Mouse (Mus musculus) limb, embryonic 13.5 days (tissue): ENCODE data around the gene Hoxc5. TPM values are rescaled to one million over a fixed set of nuclear protein-coding genes. Genes with fewer than 3 reads are reported as not detected.

ENCODE experiments used
- ATAC-seq: fragments of 200-750 bp; cut with Nextera tagmentation; 2 replicates; pipeline ENCODE4 v1.8.0; 2017; ENCODE audit warnings: low read depth, moderate number of reproducible peaks, moderate TSS enrichment; ENCODE audit not compliant: low FRiP score
- H3K27ac ChIP-seq: fragments of 300-500 bp; sonication (generic); 2 replicates; pipeline ENCODE4 v1.5.1; 2015; ENCODE audit warnings: inconsistent platforms, mild to moderate bottlenecking, moderate library complexity
- H3K27me3 ChIP-seq: fragments of 300-500 bp; sonication (generic); 2 replicates; pipeline ENCODE4 v1.6.1; 2015; ENCODE audit warnings: mild to moderate bottlenecking, inconsistent platforms
- H3K36me3 ChIP-seq: fragments of 300-500 bp; sonication (generic); 2 replicates; pipeline ENCODE4 v1.6.1; 2015; ENCODE audit warnings: inconsistent platforms, mild to moderate bottlenecking, moderate library complexity
- H3K4me1 ChIP-seq: fragments of 300-500 bp; sonication (generic); 2 replicates; pipeline ENCODE4 v1.6.1; 2015; ENCODE audit warnings: inconsistent platforms
- H3K4me2 ChIP-seq: fragments of 300-500 bp; sonication (generic); replicated peaks from 2 replicates; pipeline ENCODE4 v1.6.1; 2015; ENCODE audit warnings: inconsistent platforms, mild to moderate bottlenecking, moderate library complexity
- H3K4me3 ChIP-seq: fragments of 300-500 bp; sonication (generic); 2 replicates; pipeline ENCODE4 v1.5.1; 2015; ENCODE audit warnings: moderate library complexity, mild to moderate bottlenecking, inconsistent platforms
- H3K9ac ChIP-seq: fragments of 300-500 bp; sonication (generic); 2 replicates; pipeline ENCODE4 v1.6.1; 2015; ENCODE audit warnings: mild to moderate bottlenecking, inconsistent platforms
- H3K9me3 ChIP-seq: fragments of 300-500 bp; sonication (generic); 2 replicates; pipeline ENCODE4 v1.6.1; 2016; ENCODE audit warnings: inconsistent platforms
- WGBS: fragments of 180-500 bp; shearing (Covaris S2); methylation state at CpG from one replicate; pipeline ENCODE4 v1.1.7; 2015; 5-methylcytosine and 5-hydroxymethylcytosine counted together
- polyA plus RNA-seq: library from polyadenylated mRNA; unstranded; fragments of >200 nt; fragmentation: Nextera tagmentation; extraction: Ambion mirVana; gene quantifications from 2 replicates; pipeline ENCODE4 v1.2.1, GENCODE M21; 2015

The Hoxc5 gene
- polyA plus RNA-seq, 1 experiment from 2014 or later, result 5.2 TPM

DNA sequence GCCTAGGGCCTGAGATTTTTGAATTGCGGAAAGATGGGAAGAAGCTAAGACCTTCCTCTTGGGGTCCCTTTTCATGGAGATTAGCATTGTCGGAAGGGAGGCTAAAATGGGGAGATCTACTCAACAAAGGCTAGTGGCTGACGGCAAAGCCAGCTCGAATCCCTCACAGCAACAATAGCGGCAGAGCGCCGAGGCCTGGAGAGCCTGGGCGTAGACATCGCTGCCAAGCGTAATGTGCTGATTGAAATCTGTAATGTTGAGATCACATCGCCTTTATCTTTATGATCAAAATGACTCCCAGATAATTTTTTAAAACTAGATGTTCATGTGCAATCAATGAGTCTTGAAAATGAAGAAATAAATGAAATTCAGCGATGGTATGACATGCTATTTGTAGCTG is 32.8 kb upstream of the Hoxc5 start:
- ATAC-seq, result no peak
- peak overlapping the region; percentile 43; the same call in 1 of the 2 replicates for H3K4me2 ChIP-seq
- peaks cover 99% of the 10 kb centered on the region for H3K27me3 ChIP-seq
- H3K36me3 ChIP-seq, result no peaks in the 10 kb centered on the region
- no peak overlapping the region for H3K9ac ChIP-seq
- H3K27ac ChIP-seq, result no peak overlapping the region
- peak overlapping the region; percentile 23; the same call in 1 of the 2 replicates for H3K4me3 ChIP-seq
- H3K9me3 ChIP-seq, result no peaks in the 10 kb centered on the region
- 5% methylated on average over 12 of the region's 12 CpGs for WGBS
- H3K4me1 ChIP-seq, result peaks cover 11% of the 10 kb centered on the region; the same call in 1 of the 2 replicates

DNA sequence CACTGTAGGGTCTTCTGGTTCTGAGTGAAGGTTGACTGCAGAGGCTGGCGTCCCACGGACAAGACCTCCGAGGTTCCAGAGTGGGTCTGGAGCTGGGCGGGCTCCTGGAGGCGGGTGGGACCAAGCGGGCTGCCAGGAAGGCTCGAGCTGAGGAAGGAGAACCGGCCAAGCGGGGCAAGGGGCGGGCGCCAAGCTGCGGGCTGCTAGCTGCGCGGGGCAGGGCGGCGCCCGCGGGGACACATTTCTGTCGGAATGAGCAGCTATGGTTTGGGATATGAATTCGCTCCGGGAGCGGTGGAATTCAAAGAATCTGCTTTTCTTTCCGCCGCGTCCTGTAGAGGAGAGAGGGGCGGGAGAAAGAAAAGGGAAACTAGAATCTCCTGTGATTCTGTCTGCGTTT is 32.3 kb upstream of the Hoxc5 start:
- no peaks in the 10 kb centered on the region for H3K9me3 ChIP-seq
- peak overlapping the region; percentile 23 for H3K4me3 ChIP-seq
- peak overlapping the region; percentile 43 for H3K4me2 ChIP-seq
- peaks cover 15% of the 10 kb centered on the region; the same call in 1 of the 2 replicates for H3K4me1 ChIP-seq
- no peaks in the 10 kb centered on the region for H3K36me3 ChIP-seq
- H3K9ac ChIP-seq, result no peak overlapping the region
- peaks cover 99% of the 10 kb centered on the region for H3K27me3 ChIP-seq
- no peak for ATAC-seq
- WGBS, result 2% methylated on average over 27 of the region's 27 CpGs
- H3K27ac ChIP-seq, result no peak overlapping the region

DNA sequence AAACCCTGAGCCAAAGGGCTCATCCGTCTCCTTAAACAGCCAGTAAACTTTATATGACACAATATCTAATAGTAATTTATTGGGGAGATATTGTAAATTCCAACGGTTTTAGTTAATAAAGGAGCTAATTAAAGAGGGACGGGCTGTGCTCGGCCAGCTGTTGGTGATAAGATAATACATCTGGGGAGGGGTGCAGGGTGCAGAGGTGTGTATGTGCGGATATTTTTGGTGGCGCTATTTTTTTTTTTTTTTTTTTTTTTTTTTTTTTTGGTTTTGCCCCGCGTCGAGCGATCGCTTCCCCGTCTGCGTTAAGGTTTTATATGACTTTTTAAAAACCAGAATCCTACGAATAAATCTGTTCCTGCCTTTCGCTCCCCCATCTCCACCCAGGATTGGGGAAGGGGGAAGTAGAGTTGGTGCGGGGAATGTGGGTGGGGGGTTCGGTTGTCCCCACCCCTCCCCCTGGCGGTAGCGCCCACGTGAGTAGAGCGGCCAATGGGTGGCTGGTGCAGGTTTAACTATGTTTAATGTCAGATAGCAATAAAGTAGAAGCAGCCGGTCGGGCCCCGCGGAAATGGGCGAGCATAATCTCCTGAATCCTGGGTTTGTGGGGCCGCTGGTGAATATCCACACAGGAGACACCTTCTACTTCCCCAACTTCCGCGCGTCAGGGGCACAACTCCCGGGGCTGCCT is 30.8 kb upstream of the Hoxc5 start, which contains the start of gene Hoxc12:
Hoxc12 (plus strand) TSS at position 479 of the 694 bp plus-strand sequence.
- H3K27me3 ChIP-seq, result peaks cover 99% of the 10 kb centered on the region
- H3K4me1 ChIP-seq, result peaks cover 15% of the 10 kb centered on the region; the same call in 1 of the 2 replicates
- peak within 1 kb of the TSS; percentile 54 for H3K9ac ChIP-seq
- no peak within 1 kb of the TSS for H3K27ac ChIP-seq
- ATAC-seq, result 0 out of 2 replicates have a peak, but pooled peaks have one; percentile 5
- no peaks in the 10 kb centered on the region for H3K9me3 ChIP-seq
- no peaks in the 10 kb centered on the region for H3K36me3 ChIP-seq
- peak within 1 kb of the TSS; percentile 43 for H3K4me2 ChIP-seq
- H3K4me3 ChIP-seq, result peak within 1 kb of the TSS; percentile 29
- under 1% methylated on average over 31 of the region's 31 CpGs for WGBS

DNA sequence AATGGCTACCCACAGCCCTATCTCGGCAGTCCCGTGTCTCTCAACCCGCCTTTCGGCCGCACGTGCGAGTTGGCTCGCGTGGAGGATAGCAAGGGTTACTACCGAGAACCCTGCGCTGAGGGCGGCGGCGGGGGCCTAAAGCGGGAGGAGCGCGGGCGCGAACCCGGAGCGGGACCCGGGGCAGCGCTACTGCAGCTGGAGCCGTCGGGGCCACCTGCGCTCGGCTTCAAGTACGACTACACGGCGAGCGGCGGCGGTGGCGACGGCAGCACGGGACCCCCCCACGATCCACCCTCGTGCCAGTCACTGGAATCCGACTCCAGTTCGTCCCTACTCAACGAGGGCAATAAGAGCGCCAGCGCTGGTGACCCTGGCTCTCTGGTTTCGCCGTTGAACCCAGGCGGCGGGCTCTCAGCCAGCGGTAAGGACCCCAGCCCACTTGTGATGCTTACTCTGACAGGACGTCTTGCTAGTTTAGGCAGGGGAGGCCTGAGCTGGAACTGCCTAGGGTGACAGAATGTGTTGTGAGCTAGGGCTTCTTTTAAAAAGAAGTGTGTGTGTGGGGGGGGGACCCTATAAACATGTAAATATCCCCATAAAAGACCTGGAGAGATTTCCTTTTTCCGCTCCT is 30.1 kb upstream of the Hoxc5 start:
- H3K27me3 ChIP-seq, result peaks cover 99% of the 10 kb centered on the region
- peak overlapping the region; percentile 29 for H3K4me3 ChIP-seq
- H3K9me3 ChIP-seq, result no peaks in the 10 kb centered on the region
- WGBS, result under 1% methylated on average over 50 of the region's 50 CpGs
- H3K4me1 ChIP-seq, result peaks cover 10% of the 10 kb centered on the region; the same call in 1 of the 2 replicates
- peak overlapping the region; percentile 54 for H3K9ac ChIP-seq
- no peaks in the 10 kb centered on the region for H3K36me3 ChIP-seq
- peak overlapping the region; percentile 43 for H3K4me2 ChIP-seq
- 0 out of 2 replicates have a peak, but pooled peaks have one; percentile 7 for ATAC-seq
- H3K27ac ChIP-seq, result no peak overlapping the region

DNA sequence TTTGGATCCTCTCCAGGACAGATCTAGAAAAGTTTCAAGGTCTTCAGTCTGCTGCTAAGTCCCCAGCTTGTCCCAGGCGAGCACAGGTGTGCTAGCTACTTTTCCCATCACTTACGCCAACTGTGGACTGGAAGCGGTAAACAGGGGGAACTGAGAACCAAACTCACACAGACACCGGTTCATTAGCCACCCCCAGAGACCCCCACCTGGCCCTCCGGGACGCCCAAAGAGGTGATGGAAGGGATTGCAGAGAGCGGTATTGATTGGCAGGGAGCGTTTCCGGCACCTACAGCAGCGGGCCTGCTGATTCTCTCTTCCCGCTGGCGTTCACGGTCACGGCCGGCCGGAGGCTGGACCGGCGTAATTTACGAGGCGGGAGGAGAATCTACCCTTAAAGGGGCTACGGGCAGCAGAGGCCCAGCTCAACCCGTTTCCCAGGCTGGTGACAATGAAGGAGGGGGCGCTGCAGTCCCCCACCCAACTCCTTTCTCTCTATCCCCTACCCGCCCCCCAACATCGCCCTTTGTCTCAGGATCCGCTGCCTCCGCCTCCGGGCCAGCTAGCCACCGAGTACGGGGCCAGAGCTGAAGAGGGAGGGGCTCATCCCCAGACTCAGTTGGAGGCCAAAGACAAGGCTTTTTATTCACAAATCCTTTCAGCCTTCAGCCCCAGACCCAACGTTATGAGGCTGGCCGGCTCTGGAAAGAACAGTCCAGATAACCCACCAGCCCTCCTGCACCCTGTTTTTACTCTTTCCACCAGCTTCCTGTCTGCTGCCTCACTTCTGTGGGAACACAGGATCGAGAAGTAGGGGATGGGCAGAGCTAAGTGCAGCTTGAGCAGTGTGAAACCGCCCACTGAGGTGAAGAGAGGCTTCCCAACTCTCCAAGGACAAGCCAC is 27.7 kb upstream of the Hoxc5 start:
- peak overlapping the region; percentile 29 for H3K4me3 ChIP-seq
- peak overlapping the region; percentile 49 for H3K4me2 ChIP-seq
- no peak for ATAC-seq

DNA sequence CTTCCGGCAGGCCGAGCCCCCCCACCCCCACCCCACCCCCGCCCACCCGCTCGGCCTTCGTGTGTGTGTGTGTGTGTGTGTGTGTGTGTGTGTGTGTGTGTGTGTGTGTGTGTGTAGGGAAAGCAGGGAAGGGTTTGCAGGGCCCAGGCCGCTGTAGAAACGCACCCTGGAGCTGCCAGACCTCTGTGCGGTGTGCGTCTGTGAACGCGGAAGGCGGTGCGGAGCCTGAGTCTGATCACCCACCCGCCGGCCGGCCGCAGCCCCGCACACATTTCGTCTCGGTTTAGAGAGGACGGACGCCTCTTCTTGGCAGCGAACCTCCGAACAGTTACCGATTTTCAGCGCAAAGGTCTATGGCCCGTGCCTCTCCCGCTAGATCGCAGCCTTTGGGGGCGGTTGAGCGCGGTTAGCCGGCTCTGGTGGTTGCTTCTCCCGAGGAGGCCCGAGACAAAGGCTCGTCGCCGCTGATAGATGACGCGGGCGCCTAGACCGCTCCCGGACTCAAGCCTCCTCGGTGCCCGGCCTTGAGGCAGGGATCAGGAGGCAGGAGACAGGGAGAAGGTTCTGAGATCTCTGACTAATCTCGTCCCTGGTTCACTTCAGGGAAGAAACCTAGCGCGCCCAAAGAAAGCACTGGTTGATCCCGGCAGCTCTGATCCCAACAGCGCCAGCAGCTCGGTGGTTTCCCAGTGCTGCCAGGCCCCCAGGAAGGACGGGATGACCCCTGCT is 24.3 kb upstream of the Hoxc5 start:
- H3K4me2 ChIP-seq, result peak overlapping the region; percentile 64
- H3K4me3 ChIP-seq, result peak overlapping the region; percentile 38
- H3K36me3 ChIP-seq, result no peaks in the 10 kb centered on the region
- H3K9me3 ChIP-seq, result no peaks in the 10 kb centered on the region
- H3K27me3 ChIP-seq, result peaks cover 99% of the 10 kb centered on the region
- H3K27ac ChIP-seq, result no peak overlapping the region
- peak; percentile 38; the same call in 1 of the 2 replicates for ATAC-seq
- WGBS, result under 1% methylated on average over 53 of the region's 53 CpGs
- 0 out of 2 replicates have a peak, but pooled peaks cover 12% of the 10 kb centered on the region for H3K4me1 ChIP-seq
- H3K9ac ChIP-seq, result peak overlapping the region; percentile 67

More for the DNA sequence above, 27.7 kb upstream of the Hoxc5 start:
- Histone ChIP-seq H3K4me1 (peaks cover 16% of the 10 kb centered on the region; the same call in 1 of the 2 replicates), H3K36me3 (no peaks in the 10 kb centered on the region), H3K9ac (peak overlapping the region; percentile 31; the same call in 1 of the 2 replicates), H3K27ac (no peak overlapping the region), H3K9me3 (no peaks in the 10 kb centered on the region), H3K27me3 (peaks cover 98% of the 10 kb centered on the region)
- WGBS, result 3% methylated on average over 33 of the region's 34 CpGs

DNA sequence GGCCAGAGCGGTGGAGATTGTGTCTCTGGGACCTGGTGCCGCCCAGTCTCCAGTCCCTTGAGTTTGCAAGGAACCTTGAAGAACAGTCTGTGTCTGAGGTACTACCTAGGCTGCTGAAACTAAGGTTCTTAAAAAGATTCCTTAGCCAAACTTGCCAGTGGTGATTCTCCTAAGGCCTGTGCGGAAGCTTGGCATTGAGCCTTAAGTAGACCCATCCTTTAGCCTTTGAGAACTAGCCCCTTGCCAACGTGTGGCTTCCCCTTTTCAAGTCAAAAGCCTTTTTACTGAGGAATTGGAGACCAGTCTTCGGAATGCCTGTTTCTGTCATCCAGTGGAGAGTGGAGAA is 23.8 kb upstream of the Hoxc5 start:
- peak overlapping the region; percentile 64 for H3K4me2 ChIP-seq

DNA sequence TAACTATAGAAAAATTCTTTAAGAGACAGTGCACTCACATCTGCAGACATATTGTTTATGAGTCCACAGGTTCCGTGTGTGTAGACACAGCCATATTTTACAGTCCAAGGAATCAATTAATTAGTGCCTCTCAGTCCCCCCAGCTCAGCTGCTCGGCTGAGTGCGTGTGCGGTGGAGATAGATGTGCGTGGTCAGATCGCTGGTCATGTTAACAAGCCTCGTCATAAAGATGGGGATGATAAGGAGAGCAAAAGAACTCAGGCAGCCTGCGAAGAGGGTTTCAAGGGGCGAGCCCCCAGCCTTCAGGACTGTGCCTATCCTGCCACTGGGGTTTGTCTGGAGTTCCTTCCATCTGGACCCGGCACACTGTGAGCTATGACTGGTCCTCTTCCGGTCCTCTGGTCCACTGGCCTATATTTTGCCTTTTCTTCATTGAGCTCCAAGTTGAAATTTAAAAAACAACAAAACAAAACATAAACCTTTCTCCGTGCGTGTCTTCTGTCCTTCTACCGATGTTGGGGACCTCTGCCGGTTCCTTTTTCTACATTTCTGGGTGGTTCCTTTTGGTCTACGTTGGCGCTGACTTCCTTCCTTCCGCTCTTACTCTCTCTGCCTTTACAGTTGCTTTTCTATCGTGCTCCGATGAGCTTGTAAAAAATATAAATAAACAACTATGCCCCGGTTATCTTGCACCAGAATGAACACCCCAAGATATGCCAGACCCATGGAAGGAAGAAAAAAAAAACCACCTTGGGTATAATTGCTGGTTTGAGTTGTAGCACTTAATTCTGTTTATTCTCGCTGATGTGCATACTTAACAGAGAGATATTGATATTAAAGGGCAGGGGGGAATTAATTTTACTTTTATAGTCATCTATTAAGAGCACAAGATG is 21.8 kb upstream of the Hoxc5 start:
- H3K9ac ChIP-seq, result no peak overlapping the region
- H3K9me3 ChIP-seq, result no peaks in the 10 kb centered on the region
- H3K4me3 ChIP-seq, result peak overlapping the region; percentile 4
- no peak for ATAC-seq
- peaks cover 8% of the 10 kb centered on the region; the same call in 1 of the 2 replicates for H3K4me1 ChIP-seq
- WGBS, result 12% methylated on average over 22 of the region's 22 CpGs
- no peaks in the 10 kb centered on the region for H3K36me3 ChIP-seq
- peaks cover 97% of the 10 kb centered on the region for H3K27me3 ChIP-seq
- H3K27ac ChIP-seq, result no peak overlapping the region
- peak overlapping the region; percentile 41 for H3K4me2 ChIP-seq

More for the DNA sequence above, 23.8 kb upstream of the Hoxc5 start:
- WGBS, result 6% methylated on average over 5 of the region's 5 CpGs
- Histone ChIP-seq H3K27ac (no peak overlapping the region), H3K4me3 (peak overlapping the region; percentile 38), H3K9me3 (no peaks in the 10 kb centered on the region), H3K27me3 (peaks cover 99% of the 10 kb centered on the region), H3K4me1 (0 out of 2 replicates have a peak, but pooled peaks cover 12% of the 10 kb centered on the region), H3K36me3 (no peaks in the 10 kb centered on the region), H3K9ac (peak overlapping the region; percentile 67)
- no peak for ATAC-seq

DNA sequence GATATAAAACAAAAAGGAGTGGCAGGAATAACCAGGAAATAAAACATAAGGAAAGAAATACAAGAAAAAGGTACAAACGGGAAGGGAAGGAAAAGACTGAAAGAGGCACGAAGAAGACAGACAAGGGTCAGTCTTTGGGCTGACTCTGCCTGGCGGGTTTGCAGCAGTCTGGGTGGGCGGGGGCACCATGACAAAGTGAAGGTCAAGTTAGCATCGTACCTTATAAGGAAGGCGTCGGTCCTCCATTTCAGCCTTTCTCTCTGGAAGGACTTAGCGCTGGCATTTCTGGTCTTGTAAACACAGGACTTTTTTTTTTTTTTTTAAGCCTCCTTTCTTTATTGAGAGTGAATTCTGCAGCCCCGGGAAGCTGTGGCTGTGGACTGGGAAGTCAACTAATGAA is 20.0 kb upstream of the Hoxc5 start:
- H3K36me3 ChIP-seq, result no peaks in the 10 kb centered on the region
- H3K9me3 ChIP-seq, result no peaks in the 10 kb centered on the region
- peaks cover 97% of the 10 kb centered on the region for H3K27me3 ChIP-seq
- H3K4me2 ChIP-seq, result peak overlapping the region; percentile 47
- peaks cover 18% of the 10 kb centered on the region; the same call in 1 of the 2 replicates for H3K4me1 ChIP-seq
- no peak overlapping the region for H3K9ac ChIP-seq
- H3K27ac ChIP-seq, result no peak overlapping the region; the same call in 1 of the 2 replicates
- peak overlapping the region; percentile 11 for H3K4me3 ChIP-seq
- ATAC-seq, result no peak
- WGBS, result 6% methylated on average over 9 of the region's 9 CpGs

DNA sequence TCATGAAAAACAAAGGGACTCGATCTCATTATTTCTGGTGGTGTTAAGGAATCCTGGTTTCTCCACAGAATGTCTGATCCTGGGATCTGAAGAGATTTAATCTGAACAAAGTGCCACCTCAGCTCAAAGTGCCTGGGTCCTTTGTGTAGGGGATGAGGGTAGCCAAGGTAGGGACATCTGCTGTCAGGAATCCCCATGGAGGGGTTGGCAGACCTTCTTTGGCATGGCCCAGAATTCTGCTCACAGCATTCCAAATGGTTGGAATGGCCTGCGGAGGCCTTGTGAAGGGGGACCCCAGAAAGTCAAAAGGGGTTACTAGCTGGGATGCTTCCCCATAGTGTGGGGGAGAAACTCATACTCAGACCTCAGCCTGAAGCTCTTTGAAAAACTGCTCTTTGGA is 18.4 kb upstream of the Hoxc5 start:
- WGBS, result 15% methylated on average over 2 of the region's 2 CpGs

More for the DNA sequence above, 18.4 kb upstream of the Hoxc5 start:
- no peak for ATAC-seq
- Histone ChIP-seq H3K27ac (no peak overlapping the region), H3K9ac (no peak overlapping the region), H3K36me3 (no peaks in the 10 kb centered on the region), H3K9me3 (no peaks in the 10 kb centered on the region), H3K4me2 (peak overlapping the region; percentile 47), H3K27me3 (peaks cover 98% of the 10 kb centered on the region), H3K4me1 (peaks cover 14% of the 10 kb centered on the region; the same call in 1 of the 2 replicates), H3K4me3 (peak overlapping the region; percentile 22; the same call in 1 of the 2 replicates)
